Mouse (Mus musculus) testis, adult 2 months (tissue): ENCODE measurements around the gene Ndufaf3.

Experiments used
- CTCF ChIP-seq: fragments of 200-500 bp; IDR thresholded peaks from 2 replicates; pipeline ENCODE4 v1.5.1; 2012; ENCODE audit warnings: low read depth, mild to moderate bottlenecking, inconsistent platforms, low read length, moderate library complexity; ENCODE audit not compliant: control insufficient read depth, insufficient read depth, insufficient replicate concordance
- POLR2A ChIP-seq: fragments of 200-500 bp; IDR thresholded peaks from 2 replicates; pipeline ENCODE4 v1.6.1; 2012; ENCODE audit warnings: low read depth, mild to moderate bottlenecking, inconsistent platforms, low read length, moderate library complexity; ENCODE audit not compliant: control insufficient read depth

DNA sequence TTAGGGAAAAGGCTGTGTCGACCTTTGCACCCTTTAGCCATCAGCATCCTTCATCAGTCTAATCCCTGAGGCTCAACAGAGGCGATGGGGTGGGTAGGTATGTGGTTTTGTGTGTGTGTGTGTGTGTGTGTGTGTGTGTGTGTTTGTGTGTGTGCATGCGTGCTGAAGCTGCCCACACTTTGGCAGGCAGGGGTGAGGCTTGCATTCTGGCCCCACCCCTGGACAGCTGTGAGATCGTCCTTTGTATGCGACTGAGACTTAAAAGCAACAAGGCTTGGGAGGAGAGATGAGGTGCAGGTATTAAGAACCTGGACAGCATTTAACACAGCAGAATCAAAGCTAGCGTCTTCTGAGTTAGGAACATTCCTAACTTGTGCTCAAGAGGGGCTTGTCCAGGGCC lies 9.8 kb upstream of the Ndufaf3 start:
- TF ChIP-seq CTCF, result no peak
- no peak for TF ChIP-seq POLR2A
